Mouse (Mus musculus) kidney, adult 18-20 months (tissue): Measurements from ENCODE around the gene Epb41l5.

ENCODE experiments used
- DNase-seq: peaks from one replicate; pipeline ENCODE4 v3.0.0; 2021

Epb41l5 gene

DNA sequence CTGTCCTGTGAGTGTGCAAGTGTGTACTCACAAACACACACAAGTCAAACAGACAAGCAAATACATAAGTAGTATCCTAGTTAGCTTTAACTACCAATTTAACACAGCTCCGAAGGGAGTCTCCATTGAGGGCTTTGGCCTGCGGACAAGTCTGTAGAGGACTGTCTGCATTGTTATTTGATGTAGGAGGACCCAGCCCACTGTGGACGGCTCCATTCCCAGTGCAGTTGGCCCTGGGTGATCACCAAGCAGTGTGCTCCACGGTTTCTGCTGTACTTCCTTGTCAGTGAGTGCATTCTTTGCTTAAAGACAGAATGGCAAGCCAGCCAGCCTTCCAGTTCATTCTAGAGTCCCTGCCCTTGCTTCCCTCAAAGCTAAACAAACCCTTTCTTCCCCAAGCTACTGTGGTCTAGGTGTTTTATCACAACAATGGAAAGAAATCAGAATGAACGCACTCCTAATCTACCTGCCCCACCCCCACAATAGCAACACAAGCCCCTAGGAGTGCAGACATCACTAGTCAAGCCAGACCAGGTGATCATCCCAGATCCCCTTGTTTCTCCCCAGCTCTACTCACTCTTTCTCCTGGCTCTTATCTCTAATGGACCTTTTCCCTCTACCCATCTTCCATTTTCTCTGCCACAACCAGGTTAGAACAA is 151.3 kb downstream of the Epb41l5 start:
- no peak for DNase-seq

DNA sequence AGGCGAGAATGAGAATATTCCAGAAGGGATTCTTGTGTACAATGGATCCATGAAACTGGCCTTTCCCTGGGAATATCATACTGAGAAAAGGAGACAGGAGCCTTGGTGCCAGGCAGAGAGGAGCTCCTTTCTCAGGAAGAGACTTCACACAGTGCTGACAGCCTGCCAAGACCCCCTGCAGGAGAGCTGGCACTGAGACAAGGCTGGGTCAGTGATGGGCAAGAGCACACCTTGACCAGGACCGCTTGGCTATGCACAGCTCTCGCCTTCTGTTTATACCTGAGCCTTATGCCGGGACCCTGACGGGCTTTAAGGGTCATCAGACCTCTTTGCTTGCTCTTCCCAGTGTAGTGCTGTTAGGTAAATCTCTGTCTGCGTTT is 153.4 kb downstream of the Epb41l5 start:
- peak; percentile 67 for DNase-seq
